13 mouse cellular contexts compared by ENCODE assay signal in the genomic region with DNA sequence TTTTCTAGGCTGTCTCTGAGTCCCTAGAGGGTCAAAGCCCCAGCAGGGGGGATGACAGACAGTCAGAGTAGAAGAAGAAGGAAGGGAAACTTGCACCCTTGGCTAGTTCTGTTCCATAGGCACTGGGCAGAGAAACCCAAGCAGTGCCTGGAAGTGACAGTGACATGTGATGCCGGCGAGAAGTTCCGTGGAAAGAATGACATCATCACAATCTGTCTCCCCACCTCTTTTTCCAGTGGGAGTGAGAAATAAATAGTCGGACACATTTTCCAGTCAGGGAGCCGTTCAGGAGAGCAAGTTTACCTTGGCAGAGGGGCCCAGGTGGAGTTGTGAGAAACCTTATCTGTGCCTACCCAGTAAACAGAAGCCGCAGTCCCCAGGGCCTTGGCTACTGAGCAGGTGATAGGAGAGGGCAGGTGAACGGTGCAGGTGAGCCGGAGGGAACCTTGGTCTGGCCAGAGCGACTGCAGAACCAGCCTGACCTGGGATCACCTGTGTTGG. TPM values are rescaled to one million over a fixed set of nuclear protein-coding genes. Genes with fewer than 3 reads are reported as not detected.
A peak's percentile ranks its signal among the peaks of the same experiment; 100 is the strongest.
DNase-seq lines count a peak whose midpoint lies in the region; ATAC-seq lines count a peak whose summit lies in the region.
"Had no signal": no experiment of that assay in that cellular context is flagged by ENCODE, and none has a peak within 500 bp of the region (broad histone marks: within the 10 kb centered on the region; RNA-seq: fewer than 3 reads in every experiment).

No protein-coding gene starts in this region.

- H3K9ac ChIP-seq in limb, embryonic 11.5 days (ENCODE audit: low read length) = no peak overlapping the region
- H3K9ac ChIP-seq: midbrain, embryonic 15.5 days had no signal

- H3K27ac ChIP-seq in heart, embryonic 10.5 days = peak overlapping the region; percentile 73
- no peak overlapping the region for H3K27ac ChIP-seq in limb, embryonic 11.5 days (replicated peaks; ENCODE audit: low read depth, low read length)
- H3K27ac ChIP-seq: kidney, postnatal 0 days; midbrain, embryonic 15.5 days had no signal

- peaks cover 39% of the 10 kb centered on the region for H3K4me1 ChIP-seq in heart, embryonic 10.5 days
- no peaks in the 10 kb centered on the region for H3K4me1 ChIP-seq in limb, embryonic 11.5 days (ENCODE audit: control insufficient read depth, insufficient read depth, low read length)
- H3K4me1 ChIP-seq: midbrain, embryonic 15.5 days had no signal

- no peaks in the 10 kb centered on the region for H3K36me3 ChIP-seq in heart, embryonic 10.5 days
- H3K36me3 ChIP-seq in limb, embryonic 11.5 days (ENCODE audit: control insufficient read depth, insufficient read depth, low read length) = no peaks in the 10 kb centered on the region
- H3K36me3 ChIP-seq: midbrain, embryonic 15.5 days had no signal

- no peak overlapping the region for H3K4me3 ChIP-seq in heart, embryonic 10.5 days
- no peak overlapping the region for H3K4me3 ChIP-seq in limb, embryonic 11.5 days (ENCODE audit: low read depth, low read length)
- H3K4me3 ChIP-seq: midbrain, embryonic 15.5 days had no signal

- no peaks in the 10 kb centered on the region for H3K27me3 ChIP-seq in heart, embryonic 10.5 days (ENCODE audit: insufficient read depth, poor library complexity, severe bottlenecking)
- H3K27me3 ChIP-seq in limb, embryonic 11.5 days (ENCODE audit: control insufficient read depth, insufficient read depth, low read length) = no peaks in the 10 kb centered on the region
- H3K27me3 ChIP-seq: midbrain, embryonic 15.5 days had no signal

- no peak overlapping the region for H3K4me2 ChIP-seq in limb, embryonic 11.5 days (ENCODE audit: low read depth, severe bottlenecking)
- H3K4me2 ChIP-seq: midbrain, embryonic 15.5 days had no signal

- no peak for ATAC-seq in limb, embryonic 11.5 days (ENCODE audit: insufficient number of reproducible peaks, low FRiP score, low TSS enrichment, low read depth)
- no peak for ATAC-seq in megakaryocyte-erythroid progenitor cell, adult 5-6 weeks (replicated peaks; ENCODE audit: low FRiP score, low TSS enrichment, poor library complexity, severe bottlenecking)
- ATAC-seq: forebrain, embryonic 14.5 days; midbrain, embryonic 15.5 days had no signal

- peak; percentile 73 for DNase-seq in layer of hippocampus, adult 9-11 months
- no peak for DNase-seq in layer of hippocampus, adult 18-20 months (ENCODE audit: low spot score in 2 of 2)
- DNase-seq in CD4-positive helper T cell, adult 2 months (ENCODE audit: low read depth, low spot score) = peak; percentile 31
- peak; percentile 70 for DNase-seq in heart, embryonic 10.5 days (ENCODE audit: low spot score)
- DNase-seq in limb, embryonic 11.5 days (ENCODE audit: low spot score) = peak; percentile 15
- no peak for DNase-seq in left cerebral cortex, postnatal 10 days (ENCODE audit: extremely low spot score in 1 of 2, low spot score in 2 of 2)
- DNase-seq in cerebellum, postnatal 25 days = no peak
- DNase-seq: left cerebral cortex, postnatal 4 days; thymus, adult 2 months had no signal

- H3K9me3 ChIP-seq in heart, embryonic 10.5 days = no peaks in the 10 kb centered on the region
- H3K9me3 ChIP-seq in limb, embryonic 11.5 days (ENCODE audit: control insufficient read depth, low read length) = no peaks in the 10 kb centered on the region
- H3K9me3 ChIP-seq: midbrain, embryonic 15.5 days had no signal

- intact Hi-C loops in left cerebral cortex, postnatal 10 days (cut with DNase I) = no loop called here

- WGBS in heart, embryonic 10.5 days = 45% methylated on average over 9 of the region's 9 CpGs
- WGBS in limb, embryonic 11.5 days = 86% methylated on average over 9 of the region's 9 CpGs

RNA-seq across cellular contexts. Expression of a gene that starts 14.1 kb away (rescaled TPM):
- 10 to 100 TPM; 34.3 to 35.8 TPM for total RNA-seq in layer of hippocampus, adult 18-20 months (2021)
- 10.8 and 15.4 TPM in 2 replicates for polyA plus RNA-seq in heart, embryonic 10.5 days (2016; fragmentation: Nextera tagmentation; extraction: Ambion mirVana)
- polyA plus RNA-seq in limb, embryonic 11.5 days (2014; fragmentation: Nextera tagmentation; extraction: Ambion mirVana) = 2.6 and 3.6 TPM in 2 replicates
- total RNA-seq in left cerebral cortex, postnatal 10 days (2021) = 10 to 100 TPM; 43.7 to 46.9 TPM
- total RNA-seq in megakaryocyte-erythroid progenitor cell, adult 5-6 weeks (2014; fragmentation: Nextera tagmentation) = 5.4 and 7.4 TPM in 2 replicates
- 3.9 and 4.4 TPM in 2 replicates for total RNA-seq in megakaryocyte-erythroid progenitor cell, adult 5-6 weeks (2017)

Comparison
In these comparisons a context has a peak if more than half of its experiments do, and no peak if none do; other contexts are left out.
1. DNase-seq: peak in layer of hippocampus, adult 9-11 months (single experiment), CD4-positive helper T cell, adult 2 months (single experiment), heart, embryonic 10.5 days (single experiment) and limb, embryonic 11.5 days (single experiment); none in layer of hippocampus, adult 18-20 months (0 of 2), left cerebral cortex, postnatal 10 days (0 of 2) and cerebellum, postnatal 25 days (0 of 2).
2. RNA of a gene that starts 14.1 kb away (total RNA-seq): 43.7 to 46.9 TPM in left cerebral cortex, postnatal 10 days and 34.3 to 35.8 TPM in layer of hippocampus, adult 18-20 months; 3.9 to 7.4 TPM in megakaryocyte-erythroid progenitor cell, adult 5-6 weeks; every median in the first group is over 4 times any median in the second.